ENCODE assay signal across 8 mouse cellular contexts in the genomic region with DNA sequence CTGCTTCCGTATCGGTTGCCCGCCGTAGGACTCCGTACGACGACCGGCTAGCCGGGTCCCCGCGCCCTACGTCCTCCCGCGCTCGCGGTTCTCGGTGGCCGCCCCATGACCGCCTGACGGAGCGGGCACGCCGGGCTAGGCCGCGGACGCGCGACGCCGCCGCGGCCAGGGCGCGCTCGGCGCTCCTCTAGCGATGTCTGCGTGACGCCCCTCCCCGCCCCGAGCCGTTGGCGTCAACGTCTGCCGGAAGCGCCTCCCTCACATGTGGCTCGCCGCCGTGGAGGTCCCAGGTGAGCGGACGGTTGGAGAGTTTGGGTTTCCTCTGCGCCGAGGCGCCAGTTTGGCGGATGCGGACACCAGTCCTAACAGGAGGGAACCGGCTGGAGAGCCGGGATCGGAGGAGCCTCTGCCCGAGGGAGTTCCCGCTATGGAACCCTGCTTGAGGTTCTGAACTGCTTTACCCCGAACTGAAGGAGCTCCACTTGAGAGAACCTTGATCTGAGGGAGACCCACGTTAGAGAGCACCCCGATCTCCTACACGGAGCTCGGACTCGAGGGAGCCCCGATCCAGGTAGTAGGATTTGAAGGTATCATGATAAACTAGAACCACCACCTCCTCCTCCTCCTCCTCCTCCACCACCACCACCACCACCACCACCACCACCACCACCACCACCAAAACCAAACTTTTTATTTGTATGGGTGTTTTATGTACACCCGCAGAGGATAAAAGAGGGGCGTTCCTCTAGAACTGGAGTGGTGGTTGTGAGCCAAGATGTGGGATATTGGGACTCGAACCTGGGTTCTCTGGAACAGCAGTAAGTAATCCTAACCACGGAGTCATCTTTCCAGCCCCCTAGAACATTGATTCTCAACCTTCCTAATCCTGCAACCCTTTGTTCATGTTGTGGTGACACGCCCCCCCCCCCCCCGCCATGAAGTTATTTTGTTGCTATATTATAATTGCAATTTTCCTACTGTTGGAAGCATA. TPM values are rescaled to one million over a fixed set of nuclear protein-coding genes. Genes with fewer than 3 reads are reported as not detected.
DNase-seq lines count a peak whose midpoint lies in the region; ATAC-seq and TF ChIP-seq lines count a peak whose summit lies in the region.

Gene Taf5l (minus strand): TSS at position 161 of the 991 bp plus-strand sequence.
Gene Urb2 (plus strand): TSS at position 272 of the 991 bp plus-strand sequence.

- TF ChIP-seq CTCF in ES-Bruce4 (IDR thresholded peaks at IDR 0.05; ENCODE audit: low read depth, low read length), result no peak
- no peak for TF ChIP-seq CTCF in heart, postnatal 0 days (IDR thresholded peaks at IDR 0.05; ENCODE audit: low read depth)

- peak within 1 kb of the TSS; percentile 87 for H3K27ac ChIP-seq in ES-Bruce4 (ENCODE audit: insufficient read depth, low read length)
- H3K27ac ChIP-seq in forebrain, embryonic 12.5 days, result peak within 1 kb of the TSS; percentile 95
- H3K27ac ChIP-seq in heart, postnatal 0 days (ENCODE audit: low read depth), result peak within 1 kb of the TSS; percentile 91
- peak within 1 kb of the TSS; percentile 89 for H3K27ac ChIP-seq in liver, embryonic 15.5 days (replicated peaks)
- H3K27ac ChIP-seq in neural tube, embryonic 11.5 days (ENCODE audit: low read depth, low read length), result peak within 1 kb of the TSS; percentile 84
- H3K27ac ChIP-seq in stomach, embryonic 16.5 days (ENCODE audit: low read length), result peak within 1 kb of the TSS; percentile 91

- peak within 1 kb of the TSS; percentile 71 for H3K4me2 ChIP-seq in forebrain, embryonic 12.5 days
- peak within 1 kb of the TSS; percentile 95 for H3K4me2 ChIP-seq in heart, postnatal 0 days (ENCODE audit: low read depth, low read length)
- H3K4me2 ChIP-seq in liver, embryonic 15.5 days, result peak within 1 kb of the TSS; percentile 95
- H3K4me2 ChIP-seq in neural tube, embryonic 11.5 days (ENCODE audit: low read depth), result peak within 1 kb of the TSS; percentile 74
- peak within 1 kb of the TSS; percentile 78 for H3K4me2 ChIP-seq in stomach, embryonic 16.5 days (ENCODE audit: low read depth, low read length)

- TF ChIP-seq POLR2A in ES-Bruce4 (IDR thresholded peaks at IDR 0.05; ENCODE audit: insufficient read depth, low read length), result no peak

- H3K9me3 ChIP-seq in ES-Bruce4 (replicated peaks; ENCODE audit: control insufficient read depth, insufficient read depth, low read length, poor library complexity, severe bottlenecking), result no peaks in the 10 kb centered on the region
- no peaks in the 10 kb centered on the region for H3K9me3 ChIP-seq in forebrain, embryonic 12.5 days
- no peaks in the 10 kb centered on the region for H3K9me3 ChIP-seq in heart, postnatal 0 days (replicated peaks; ENCODE audit: control insufficient read depth, low read length)
- H3K9me3 ChIP-seq in liver, embryonic 15.5 days (replicated peaks), result no peaks in the 10 kb centered on the region
- no peaks in the 10 kb centered on the region for H3K9me3 ChIP-seq in neural tube, embryonic 11.5 days (ENCODE audit: control insufficient read depth, low read length)
- H3K9me3 ChIP-seq in stomach, embryonic 16.5 days (replicated peaks; ENCODE audit: control insufficient read depth, low read length), result no peaks in the 10 kb centered on the region

- ATAC-seq in forebrain, embryonic 12.5 days (ENCODE audit: low FRiP score), result peak; percentile 92
- ATAC-seq in heart, postnatal 0 days (ENCODE audit: insufficient read depth, low read depth), result peak; percentile 89
- peak; percentile 88 for ATAC-seq in liver, embryonic 15.5 days (ENCODE audit: insufficient read depth)
- ATAC-seq in neural tube, embryonic 11.5 days (ENCODE audit: insufficient read depth, low FRiP score, low TSS enrichment), result peak; percentile 90
- ATAC-seq in stomach, embryonic 16.5 days (ENCODE audit: insufficient read depth, low FRiP score), result peak; percentile 94

- peaks cover 3% of the 10 kb centered on the region for H3K4me1 ChIP-seq in ES-Bruce4 (ENCODE audit: control insufficient read depth, insufficient read depth, low read length)
- peaks cover 37% of the 10 kb centered on the region for H3K4me1 ChIP-seq in forebrain, embryonic 12.5 days
- H3K4me1 ChIP-seq in heart, postnatal 0 days (ENCODE audit: control insufficient read depth, insufficient read depth), result peaks cover 29% of the 10 kb centered on the region
- peaks cover 50% of the 10 kb centered on the region for H3K4me1 ChIP-seq in liver, embryonic 15.5 days (replicated peaks)
- H3K4me1 ChIP-seq in neural tube, embryonic 11.5 days (ENCODE audit: control insufficient read depth, insufficient read depth, low read length), result peaks cover 14% of the 10 kb centered on the region
- peaks cover 19% of the 10 kb centered on the region for H3K4me1 ChIP-seq in stomach, embryonic 16.5 days (ENCODE audit: control insufficient read depth, insufficient read depth, low read length)

- TF ChIP-seq EP300 in ES-Bruce4 (IDR thresholded peaks at IDR 0.05; ENCODE audit: insufficient read depth, low read depth, low read length), result peak; percentile 74; the same call in 1 of the 2 replicates
- TF ChIP-seq EP300 in heart, postnatal 0 days (IDR thresholded peaks at IDR 0.05; ENCODE audit: low read depth), result no peak

- H3K9ac ChIP-seq in ES-Bruce4 (ENCODE audit: low read depth, poor library complexity, severe bottlenecking), result peak within 1 kb of the TSS; percentile 88
- H3K9ac ChIP-seq in forebrain, embryonic 12.5 days, result peak within 1 kb of the TSS; percentile 80
- H3K9ac ChIP-seq in heart, postnatal 0 days (replicated peaks; ENCODE audit: low read depth, low read length), result peak within 1 kb of the TSS; percentile 81
- peak within 1 kb of the TSS; percentile 84 for H3K9ac ChIP-seq in liver, embryonic 15.5 days
- H3K9ac ChIP-seq in neural tube, embryonic 11.5 days (ENCODE audit: low read length), result peak within 1 kb of the TSS; percentile 80
- H3K9ac ChIP-seq in stomach, embryonic 16.5 days (ENCODE audit: low read length), result peak within 1 kb of the TSS; percentile 91

- under 1% methylated on average over 62 of the region's 74 CpGs for WGBS in forebrain, embryonic 12.5 days
- WGBS in heart, postnatal 0 days, result 2% methylated on average over 49 of the region's 74 CpGs
- WGBS in liver, embryonic 15.5 days (ENCODE audit: insufficient replicate concordance), result under 1% methylated on average over 74 of the region's 74 CpGs
- WGBS in neural tube, embryonic 11.5 days, result under 1% methylated on average over 71 of the region's 74 CpGs
- WGBS in stomach, embryonic 16.5 days, result under 1% methylated on average over 71 of the region's 74 CpGs

- peak; percentile 82 for DNase-seq in c-Kit-positive CD71-positive TER-119-positive erythroid progenitor cells, embryonic 14.5 days (ENCODE audit: low spot score)
- peak; percentile 86 for DNase-seq in heart, postnatal 0 days (ENCODE audit: low spot score)
- DNase-seq in kidney, postnatal 36 days, result peak; percentile 94 to 96
- DNase-seq in neural tube, embryonic 11.5 days (ENCODE audit: low spot score), result peak; percentile 94

- H3K36me3 ChIP-seq in ES-Bruce4 (ENCODE audit: control insufficient read depth, insufficient read depth, low read length, poor library complexity, severe bottlenecking), result peaks cover 37% of the 10 kb centered on the region
- peaks cover 18% of the 10 kb centered on the region for H3K36me3 ChIP-seq in forebrain, embryonic 12.5 days (replicated peaks)
- peaks cover 17% of the 10 kb centered on the region for H3K36me3 ChIP-seq in heart, postnatal 0 days (replicated peaks; ENCODE audit: control insufficient read depth, insufficient read depth, low read length)
- peaks cover 27% of the 10 kb centered on the region for H3K36me3 ChIP-seq in liver, embryonic 15.5 days (replicated peaks)
- H3K36me3 ChIP-seq in neural tube, embryonic 11.5 days (ENCODE audit: control insufficient read depth, insufficient read depth, low read length), result no peaks in the 10 kb centered on the region
- peaks cover 3% of the 10 kb centered on the region; the same call in 1 of the 2 replicates for H3K36me3 ChIP-seq in stomach, embryonic 16.5 days (ENCODE audit: control insufficient read depth, insufficient read depth, low read length)

- H3K27me3 ChIP-seq in ES-Bruce4 (ENCODE audit: control insufficient read depth, insufficient read depth, low read length, poor library complexity, severe bottlenecking), result no peaks in the 10 kb centered on the region
- H3K27me3 ChIP-seq in forebrain, embryonic 12.5 days, result no peaks in the 10 kb centered on the region
- H3K27me3 ChIP-seq in heart, postnatal 0 days (ENCODE audit: control insufficient read depth, insufficient read depth, low read length), result no peaks in the 10 kb centered on the region
- no peaks in the 10 kb centered on the region for H3K27me3 ChIP-seq in liver, embryonic 15.5 days
- H3K27me3 ChIP-seq in neural tube, embryonic 11.5 days (ENCODE audit: control insufficient read depth, insufficient read depth, low read length), result no peaks in the 10 kb centered on the region
- no peaks in the 10 kb centered on the region for H3K27me3 ChIP-seq in stomach, embryonic 16.5 days (ENCODE audit: control insufficient read depth, insufficient read depth, low read length)

- H3K4me3 ChIP-seq in ES-Bruce4 (ENCODE audit: low read depth, low read length), result peak within 1 kb of the TSS; percentile 100
- H3K4me3 ChIP-seq in forebrain, embryonic 12.5 days (replicated peaks), result peak within 1 kb of the TSS; percentile 79
- H3K4me3 ChIP-seq in heart, postnatal 0 days (ENCODE audit: low read depth, low read length), result peak within 1 kb of the TSS; percentile 92
- peak within 1 kb of the TSS; percentile 94 for H3K4me3 ChIP-seq in liver, embryonic 15.5 days (replicated peaks)
- H3K4me3 ChIP-seq in neural tube, embryonic 11.5 days (ENCODE audit: low read depth, low read length), result peak within 1 kb of the TSS; percentile 81
- peak within 1 kb of the TSS; percentile 90 for H3K4me3 ChIP-seq in stomach, embryonic 16.5 days (replicated peaks; ENCODE audit: low read length)

RNA-seq across cellular contexts. Expression of gene Taf5l, which starts in this region (rescaled TPM):
- 62.3 and 68.1 TPM in 2 replicates for polyA plus RNA-seq in ES-Bruce4 (2011; ENCODE audit: insufficient read depth, insufficient read length, low read depth, missing spikeins)
- 38.7 and 39.8 TPM in 2 replicates for polyA plus RNA-seq in forebrain, embryonic 12.5 days (2016; fragmentation: Nextera tagmentation; extraction: Ambion mirVana)
- 31.8 and 46.3 TPM in 2 replicates for total RNA-seq in heart, postnatal 0 days (2014; rRNA removed; ENCODE audit: low replicate concordance)
- 14.1 and 17.2 TPM in 2 replicates for polyA plus RNA-seq in heart, postnatal 0 days (2015; fragmentation: Nextera tagmentation; extraction: Ambion mirVana)
- 27.5 and 29.5 TPM in 2 replicates for polyA plus RNA-seq in liver, embryonic 15.5 days (2015; fragmentation: Nextera tagmentation; extraction: Ambion mirVana)
- polyA plus RNA-seq in neural tube, embryonic 11.5 days (2014; fragmentation: Nextera tagmentation; extraction: Ambion mirVana), result 43.2 and 45.6 TPM in 2 replicates
- 28.0 and 29.2 TPM in 2 replicates for polyA plus RNA-seq in stomach, embryonic 16.5 days (2015; fragmentation: Nextera tagmentation; extraction: Ambion mirVana)

RNA-seq across cellular contexts. Expression of gene Urb2, which starts in this region (rescaled TPM):
- polyA plus RNA-seq in ES-Bruce4 (2011; ENCODE audit: insufficient read depth, insufficient read length, low read depth, missing spikeins), result 48.5 and 49.7 TPM in 2 replicates
- polyA plus RNA-seq in forebrain, embryonic 12.5 days (2016; fragmentation: Nextera tagmentation; extraction: Ambion mirVana), result 6.5 and 7.7 TPM in 2 replicates
- total RNA-seq in heart, postnatal 0 days (2014; rRNA removed; ENCODE audit: low replicate concordance), result 9.8 and 11.7 TPM in 2 replicates
- polyA plus RNA-seq in heart, postnatal 0 days (2015; fragmentation: Nextera tagmentation; extraction: Ambion mirVana), result 0.74 and 0.97 TPM in 2 replicates
- 2.4 and 2.5 TPM in 2 replicates for polyA plus RNA-seq in liver, embryonic 15.5 days (2015; fragmentation: Nextera tagmentation; extraction: Ambion mirVana)
- polyA plus RNA-seq in neural tube, embryonic 11.5 days (2014; fragmentation: Nextera tagmentation; extraction: Ambion mirVana), result 7.9 and 9.7 TPM in 2 replicates
- polyA plus RNA-seq in stomach, embryonic 16.5 days (2015; fragmentation: Nextera tagmentation; extraction: Ambion mirVana), result 4.4 and 4.5 TPM in 2 replicates

Comparison
In these comparisons a context has a peak if more than half of its experiments do, and no peak if none do; other contexts are left out.
1. Peak in every context shown above with its lines: DNase-seq, ATAC-seq, H3K4me3 ChIP-seq and H3K27ac ChIP-seq.